Mouse (Mus musculus): ENCODE results near the gene Aff1.

DNA sequence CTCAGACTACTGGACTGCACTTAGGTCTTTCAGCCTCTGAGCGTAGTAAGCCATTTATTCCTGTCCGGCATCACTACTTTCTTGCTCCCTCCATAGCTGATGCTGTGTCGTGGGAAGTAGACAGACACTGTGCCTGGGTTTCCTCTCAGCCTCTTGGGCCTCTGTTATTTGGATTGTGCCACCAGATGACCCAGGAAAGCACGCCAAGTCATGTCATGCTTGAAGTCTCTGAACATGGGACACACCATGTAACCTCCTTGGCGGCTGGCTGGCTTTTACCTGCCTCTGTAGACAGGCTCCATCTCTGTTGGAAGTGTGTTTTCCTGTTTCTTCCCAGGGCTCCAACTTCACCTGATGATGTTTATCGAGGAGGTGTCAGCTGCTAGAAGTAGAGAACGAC is 99.6 kb downstream of the Aff1 start:
- TF ChIP-seq POLR2A (IDR thresholded peaks at IDR 0.05; ENCODE audit: low read depth, low read length) (no peak), CTCF (IDR thresholded peaks at IDR 0.05; ENCODE audit: extremely low read depth, insufficient read depth, insufficient read length, insufficient replicate concordance) (no peak)

Measured in spleen, adult 2 months (tissue).